Mouse (Mus musculus): ENCODE measurements at regions not wholly inside any gene's neighbourhood (a gene's known extent, or its start where the extent isn't known, plus 50 kb on each side); places are given as distances from the start of the nearest gene placed in this dataset.

GRCm38 (mm10) chr10:37540703-37541102, 402.0 kb upstream of the Marcks start:
- H3ac ChIP-seq (ENCODE audit: control insufficient read depth, insufficient read length) = no peak overlapping the region
- no peak for TF ChIP-seq E2F4 (IDR thresholded peaks at IDR 0.05; ENCODE audit: insufficient read depth)
- TF ChIP-seq TCF12 (IDR thresholded peaks at IDR 0.05; ENCODE audit: insufficient read depth, poor library complexity, severe bottlenecking) = no peak
- no peak for TF ChIP-seq REST (IDR thresholded peaks at IDR 0.05; ENCODE audit: insufficient read depth, insufficient read length)
- no peak for TF ChIP-seq CEBPB (IDR thresholded peaks at IDR 0.05; ENCODE audit: insufficient read depth, poor library complexity, severe bottlenecking)
- no peak overlapping the region for H3K4me2 ChIP-seq (ENCODE audit: low read depth)
- H3K27me3 ChIP-seq (ENCODE audit: control insufficient read depth, insufficient read depth, insufficient read length) = no peaks in the 10 kb centered on the region
- no peaks in the 10 kb centered on the region for H3K36me3 ChIP-seq (ENCODE audit: control insufficient read depth, insufficient read depth)
- H3K4me3 ChIP-seq = no peak overlapping the region
- H3K79me2 ChIP-seq (ENCODE audit: control insufficient read depth, insufficient read depth) = no peaks in the 10 kb centered on the region

- Histone ChIP-seq H3K4me2 (ENCODE audit: low read depth) (peak overlapping the region; percentile 13), H3K36me3 (ENCODE audit: control insufficient read depth, insufficient read depth) (no peaks in the 10 kb centered on the region), H3K4me3 (no peak overlapping the region), H3K27me3 (ENCODE audit: control insufficient read depth, insufficient read depth, insufficient read length) (no peaks in the 10 kb centered on the region), H3ac (ENCODE audit: control insufficient read depth, insufficient read length) (no peak overlapping the region), H3K79me2 (ENCODE audit: control insufficient read depth, insufficient read depth) (no peaks in the 10 kb centered on the region)
- TF ChIP-seq E2F4 (IDR thresholded peaks at IDR 0.05; ENCODE audit: insufficient read depth) (no peak), USF1 (IDR thresholded peaks at IDR 0.05; ENCODE audit: low read depth) (peak; percentile 67), TCF12 (IDR thresholded peaks at IDR 0.05; ENCODE audit: insufficient read depth, poor library complexity, severe bottlenecking) (no peak), POLR2AphosphoS2 (IDR thresholded peaks at IDR 0.05; ENCODE audit: insufficient read length, low read depth) (no peak), CEBPB (IDR thresholded peaks at IDR 0.05; ENCODE audit: insufficient read depth, poor library complexity, severe bottlenecking) (no peak), MAX (IDR thresholded peaks at IDR 0.05; ENCODE audit: low read depth) (no peak), MYOG (IDR thresholded peaks at IDR 0.05; ENCODE audit: control insufficient read depth in 1 of 3, insufficient read depth in 1 of 3, insufficient read length in 2 of 3, low read depth in 2 of 3) (no peak), SRF (IDR thresholded peaks at IDR 0.05; ENCODE audit: control insufficient read depth, insufficient read length, low read depth) (no peak), REST (IDR thresholded peaks at IDR 0.05; ENCODE audit: insufficient read depth, insufficient read length) (no peak), POLR2A (IDR thresholded peaks at IDR 0.05; ENCODE audit: insufficient read length, low read depth) (no peak), MYOD1 (IDR thresholded peaks at IDR 0.05; ENCODE audit: control insufficient read depth in 1 of 3, insufficient read length in 2 of 3, low read depth in 2 of 3) (peak in 1 of 3 experiments; percentile 10), TCF3 (IDR thresholded peaks at IDR 0.05; ENCODE audit: insufficient read length, low read depth) (no peak)
Measured at GRCm38 (mm10) chr10:37505966-37506615, 367.4 kb upstream of the Marcks start.

DNA sequence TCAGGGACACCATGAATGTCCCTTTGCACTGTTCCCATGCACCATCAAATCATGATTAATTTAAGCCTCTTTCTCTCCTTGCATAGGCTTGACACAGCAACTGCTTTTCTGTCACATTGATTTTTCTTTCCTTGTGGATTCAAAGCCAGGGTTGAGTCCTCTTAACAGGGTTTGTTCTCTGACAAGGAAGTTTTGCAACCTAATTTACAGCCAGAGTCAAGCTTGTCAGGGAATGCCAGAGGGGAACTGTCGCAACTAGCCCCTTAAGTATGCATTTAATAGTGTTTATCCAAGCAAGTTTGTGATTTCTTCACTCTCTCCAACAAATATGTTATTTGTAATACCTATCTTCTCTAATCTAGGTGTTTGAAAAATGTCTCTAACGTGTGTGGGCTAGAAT, 365.7 kb upstream of the Marcks start:
- no peak overlapping the region for H3K4me3 ChIP-seq
- H3K36me3 ChIP-seq (ENCODE audit: control insufficient read depth, insufficient read depth) = no peaks in the 10 kb centered on the region
- no peak overlapping the region for H3K4me2 ChIP-seq (ENCODE audit: low read depth)
- no peak overlapping the region for H3ac ChIP-seq (ENCODE audit: control insufficient read depth, insufficient read length)
- no peak for TF ChIP-seq MAX (IDR thresholded peaks at IDR 0.05; ENCODE audit: low read depth)
- TF ChIP-seq CEBPB (IDR thresholded peaks at IDR 0.05; ENCODE audit: insufficient read depth, poor library complexity, severe bottlenecking) = 0 out of 2 replicates have a peak, but pooled peaks have one; percentile 13
- no peak for TF ChIP-seq SRF (IDR thresholded peaks at IDR 0.05; ENCODE audit: control insufficient read depth, insufficient read length, low read depth)
- no peak for TF ChIP-seq POLR2A (IDR thresholded peaks at IDR 0.05; ENCODE audit: insufficient read length, low read depth)
- no peaks in the 10 kb centered on the region for H3K27me3 ChIP-seq (ENCODE audit: control insufficient read depth, insufficient read depth, insufficient read length)
- H3K79me2 ChIP-seq (ENCODE audit: control insufficient read depth, insufficient read depth) = no peaks in the 10 kb centered on the region

DNA sequence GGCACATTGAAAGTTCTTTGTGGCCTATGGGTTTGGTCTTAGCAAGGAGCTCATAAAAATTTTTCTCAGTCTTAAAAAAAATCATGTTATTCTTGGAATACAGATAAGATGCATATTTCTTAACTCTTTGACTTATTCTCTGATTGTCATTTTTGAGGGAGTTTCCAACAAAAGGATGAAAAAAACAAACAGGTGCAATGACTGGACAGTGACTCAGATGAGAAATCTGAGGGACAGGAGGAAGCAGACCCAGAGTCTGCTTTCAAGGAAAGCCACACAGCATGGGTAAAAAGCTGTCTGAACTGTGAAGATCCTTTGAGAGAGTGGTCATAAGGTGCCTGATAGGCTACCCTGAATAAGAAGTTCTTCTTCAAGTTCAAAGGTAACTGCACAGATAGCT, 363.8 kb upstream of the Marcks start:
- H3ac ChIP-seq (ENCODE audit: control insufficient read depth, insufficient read length) = no peak overlapping the region
- no peak overlapping the region for H3K4me2 ChIP-seq (ENCODE audit: low read depth)
- no peak overlapping the region for H3K4me3 ChIP-seq
- H3K79me2 ChIP-seq (ENCODE audit: control insufficient read depth, insufficient read depth) = no peaks in the 10 kb centered on the region
- TF ChIP-seq TCF12 (IDR thresholded peaks at IDR 0.05; ENCODE audit: insufficient read depth, poor library complexity, severe bottlenecking) (peak; percentile 32), TCF3 (IDR thresholded peaks at IDR 0.05; ENCODE audit: insufficient read length, low read depth) (no peak), MYOG (IDR thresholded peaks at IDR 0.05; ENCODE audit: control insufficient read depth in 1 of 3, insufficient read depth in 1 of 3, insufficient read length in 2 of 3, low read depth in 2 of 3) (no peak), CEBPB (IDR thresholded peaks at IDR 0.05; ENCODE audit: insufficient read depth, poor library complexity, severe bottlenecking) (0 out of 2 replicates have a peak, but pooled peaks have one; percentile 4), POLR2A (IDR thresholded peaks at IDR 0.05; ENCODE audit: insufficient read length, low read depth) (no peak), MYOD1 (IDR thresholded peaks at IDR 0.05; ENCODE audit: control insufficient read depth in 1 of 3, insufficient read length in 2 of 3, low read depth in 2 of 3) (peak in 2 of 3 experiments; percentile 47 to 48), E2F4 (IDR thresholded peaks at IDR 0.05; ENCODE audit: insufficient read depth) (no peak), REST (IDR thresholded peaks at IDR 0.05; ENCODE audit: insufficient read depth, insufficient read length) (no peak), MAX (IDR thresholded peaks at IDR 0.05; ENCODE audit: low read depth) (no peak), USF1 (IDR thresholded peaks at IDR 0.05; ENCODE audit: low read depth) (no peak), POLR2AphosphoS2 (IDR thresholded peaks at IDR 0.05; ENCODE audit: insufficient read length, low read depth) (no peak), SRF (IDR thresholded peaks at IDR 0.05; ENCODE audit: control insufficient read depth, insufficient read length, low read depth) (no peak)
- H3K36me3 ChIP-seq (ENCODE audit: control insufficient read depth, insufficient read depth) = no peaks in the 10 kb centered on the region
- H3K27me3 ChIP-seq (ENCODE audit: control insufficient read depth, insufficient read depth, insufficient read length) = no peaks in the 10 kb centered on the region

DNA sequence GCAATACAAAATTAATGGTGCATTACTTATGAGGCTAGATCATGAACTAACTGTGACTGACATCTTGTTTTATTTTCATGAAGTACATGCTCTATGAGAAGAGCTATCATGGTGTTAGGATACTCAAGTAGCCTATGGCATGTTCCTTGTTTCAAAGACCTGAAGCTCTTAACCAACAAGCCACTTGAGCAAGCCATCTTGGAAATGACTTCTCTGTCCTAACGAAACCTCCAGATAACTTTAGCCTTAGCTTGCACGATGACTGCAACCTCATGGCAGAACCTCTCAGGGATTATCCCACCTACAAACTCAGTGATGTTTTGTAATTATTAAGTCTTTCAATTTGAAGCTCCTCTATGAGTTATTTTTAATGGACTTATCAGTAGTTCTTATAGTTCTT, 362.3 kb upstream of the Marcks start:
- Histone ChIP-seq H3K79me2 (ENCODE audit: control insufficient read depth, insufficient read depth) (no peaks in the 10 kb centered on the region), H3K4me2 (ENCODE audit: low read depth) (no peak overlapping the region), H3ac (ENCODE audit: control insufficient read depth, insufficient read length) (no peak overlapping the region), H3K27me3 (ENCODE audit: control insufficient read depth, insufficient read depth, insufficient read length) (no peaks in the 10 kb centered on the region), H3K4me3 (no peak overlapping the region), H3K36me3 (ENCODE audit: control insufficient read depth, insufficient read depth) (no peaks in the 10 kb centered on the region)
- TF ChIP-seq MYOG (IDR thresholded peaks at IDR 0.05; ENCODE audit: control insufficient read depth in 1 of 3, insufficient read depth in 1 of 3, insufficient read length in 2 of 3, low read depth in 2 of 3) = no peak

All from myocyte (in vitro differentiated cells).